Mouse (Mus musculus): ENCODE data around the gene 5330417C22Rik. TPM values are rescaled to one million over a fixed set of nuclear protein-coding genes. Genes with fewer than 3 reads are reported as not detected.

Gene 5330417C22Rik
- total and polyA plus RNA-seq, 2 experiments from 2014 or later: 10.7 to 17.3 TPM

DNA sequence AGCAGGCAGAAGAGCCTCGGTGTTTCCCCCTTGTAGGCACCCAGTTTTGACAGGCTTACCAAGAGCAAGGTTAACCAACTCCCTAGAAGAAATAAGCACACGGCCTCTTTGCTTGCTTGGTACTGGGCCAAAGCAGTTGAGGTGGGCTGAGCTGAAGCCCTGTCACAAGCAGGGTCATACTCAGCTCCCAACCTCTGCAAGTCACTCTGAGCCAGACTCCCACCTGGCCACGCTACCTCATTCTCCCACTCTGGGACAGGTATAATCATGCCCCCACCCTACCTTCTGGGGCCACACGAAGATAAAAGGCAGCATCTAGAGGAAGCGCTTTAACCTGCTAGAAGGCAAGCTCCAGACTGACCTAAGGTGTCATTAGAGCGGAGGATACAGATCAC is 110.7 kb downstream of the 5330417C22Rik start:
- WGBS: 63% methylated on average over 6 of the region's 6 CpGs
- DNase-seq (ENCODE audit: low spot score) (no peak), ATAC-seq (peak; percentile 27; the same call in 1 of the 2 replicates)
- Histone ChIP-seq H3K27ac (peak overlapping the region; percentile 60), H3K36me3 (ENCODE audit: insufficient read depth, low read length) (peaks cover 39% of the 10 kb centered on the region), H3K4me3 (ENCODE audit: low read length) (no peak overlapping the region), H3K27me3 (ENCODE audit: insufficient read depth, low read length) (no peaks in the 10 kb centered on the region), H3K9me3 (ENCODE audit: low read length) (no peaks in the 10 kb centered on the region), H3K9ac (replicated peaks; ENCODE audit: low read length) (no peak overlapping the region), H3K4me1 (ENCODE audit: insufficient read depth, low read length) (peaks cover 20% of the 10 kb centered on the region), H3K4me2 (ENCODE audit: low read depth, low read length) (no peak overlapping the region)
- no peak for TF ChIP-seq CTCF (IDR thresholded peaks at IDR 0.05; ENCODE audit: low read depth)

DNA sequence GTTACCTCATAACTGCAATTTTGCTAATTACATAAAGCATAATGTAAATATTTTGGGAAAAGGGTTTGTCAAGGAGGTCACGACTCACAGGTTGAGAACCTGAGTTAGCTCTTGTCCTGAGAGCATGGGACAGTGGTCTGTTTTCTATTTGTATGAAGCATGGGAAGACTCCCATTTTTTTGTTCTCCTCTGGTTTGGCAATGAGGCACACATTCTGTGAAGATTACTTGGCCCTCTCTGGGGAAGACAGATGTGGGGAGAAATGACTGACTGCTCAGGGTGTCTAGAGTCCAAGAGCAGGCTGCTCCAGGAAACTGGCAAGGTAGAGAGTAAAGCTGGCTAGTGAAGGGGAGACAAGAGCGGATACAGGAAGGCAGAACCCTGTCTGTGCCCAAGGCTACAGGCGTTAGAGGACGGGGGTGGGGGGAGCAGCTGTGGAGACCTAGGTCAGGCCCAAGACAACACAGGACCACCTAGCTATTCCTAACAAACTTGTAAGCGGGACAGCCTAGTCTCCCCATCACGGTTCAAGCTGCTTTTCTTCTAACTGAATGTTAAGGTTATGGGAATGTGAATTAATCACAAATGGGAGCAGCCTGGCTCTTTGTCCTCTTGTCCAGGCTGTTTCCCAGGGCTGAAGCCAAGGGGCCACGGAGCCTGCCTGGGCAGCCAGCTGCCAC is 111.3 kb downstream of the 5330417C22Rik start:
- Histone ChIP-seq H3K27me3 (ENCODE audit: insufficient read depth, low read length) (no peaks in the 10 kb centered on the region), H3K27ac (peak overlapping the region; percentile 60), H3K4me3 (ENCODE audit: low read length) (no peak overlapping the region), H3K9me3 (ENCODE audit: low read length) (no peaks in the 10 kb centered on the region), H3K4me2 (ENCODE audit: low read depth, low read length) (no peak overlapping the region), H3K4me1 (ENCODE audit: insufficient read depth, low read length) (peaks cover 20% of the 10 kb centered on the region), H3K9ac (replicated peaks; ENCODE audit: low read length) (no peak overlapping the region), H3K36me3 (ENCODE audit: insufficient read depth, low read length) (peaks cover 37% of the 10 kb centered on the region)
- WGBS: 40% methylated on average over 7 of the region's 7 CpGs
- peak; percentile 17; the same call in 1 of the 2 replicates for ATAC-seq
- peak; percentile 20 for DNase-seq (ENCODE audit: low spot score)
- no peak for TF ChIP-seq CTCF (IDR thresholded peaks at IDR 0.05; ENCODE audit: low read depth)

DNA sequence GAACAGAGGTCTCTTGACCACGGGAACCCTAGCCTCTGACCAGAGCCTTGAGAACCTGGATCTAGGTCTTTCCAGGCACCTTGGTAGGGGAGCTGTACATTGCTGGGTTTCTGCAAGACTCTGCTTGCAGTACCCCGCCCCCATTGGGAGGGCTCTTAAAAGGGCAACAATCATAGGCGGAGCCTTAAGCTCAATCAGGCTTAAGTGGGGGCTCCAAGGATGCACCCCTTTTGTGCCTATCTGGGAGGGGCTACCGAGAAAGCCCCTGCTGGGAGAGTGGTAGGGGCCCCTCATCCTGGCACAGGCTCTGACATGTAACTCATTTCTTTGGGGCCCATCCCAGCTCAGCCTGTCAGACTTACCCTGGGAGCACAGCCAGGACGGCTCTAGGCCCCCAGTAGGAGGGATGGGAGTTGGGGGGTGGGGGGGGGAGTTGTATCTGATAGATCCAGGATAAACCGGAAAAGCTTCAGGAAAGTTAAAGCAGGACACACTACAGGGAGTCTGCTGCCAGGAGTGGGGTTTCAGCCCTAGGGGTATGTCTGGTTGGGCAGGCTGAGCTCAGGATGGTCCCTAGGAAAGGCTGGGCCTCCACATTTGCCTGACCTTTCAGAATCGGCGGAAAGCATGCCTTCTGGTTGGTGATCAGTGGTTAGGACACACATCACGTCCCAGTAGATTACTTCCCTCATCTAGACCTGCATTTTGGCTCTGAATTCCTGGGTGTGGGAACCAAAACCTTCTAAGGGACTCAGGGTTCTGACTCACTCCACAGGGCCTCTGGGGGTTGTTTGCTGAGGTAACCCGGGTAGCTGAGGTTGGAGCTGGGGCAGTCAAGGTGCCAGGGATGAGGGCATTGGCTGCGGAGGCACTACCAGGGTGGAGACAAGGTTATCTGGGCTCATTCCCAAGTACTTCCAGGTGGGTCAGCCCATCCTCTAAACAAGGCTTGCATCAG is 112.2 kb downstream of the 5330417C22Rik start:
- peak overlapping the region; percentile 21; the same call in 1 of the 2 replicates for H3K9ac ChIP-seq (replicated peaks; ENCODE audit: low read length)
- H3K4me1 ChIP-seq (ENCODE audit: insufficient read depth, low read length): peaks cover 20% of the 10 kb centered on the region
- 17% methylated on average over 11 of the region's 11 CpGs for WGBS
- peak; percentile 83 for DNase-seq (ENCODE audit: low spot score)
- H3K27ac ChIP-seq: peak overlapping the region; percentile 51; the same call in 1 of the 2 replicates
- peak; percentile 78 for ATAC-seq
- peak overlapping the region; percentile 16; the same call in 1 of the 2 replicates for H3K4me3 ChIP-seq (ENCODE audit: low read length)
- H3K4me2 ChIP-seq (ENCODE audit: low read depth, low read length): peak overlapping the region; percentile 53
- H3K27me3 ChIP-seq (ENCODE audit: insufficient read depth, low read length): no peaks in the 10 kb centered on the region
- no peak for TF ChIP-seq CTCF (IDR thresholded peaks at IDR 0.05; ENCODE audit: low read depth)
- no peaks in the 10 kb centered on the region for H3K9me3 ChIP-seq (ENCODE audit: low read length)
- H3K36me3 ChIP-seq (ENCODE audit: insufficient read depth, low read length): peaks cover 32% of the 10 kb centered on the region

DNA sequence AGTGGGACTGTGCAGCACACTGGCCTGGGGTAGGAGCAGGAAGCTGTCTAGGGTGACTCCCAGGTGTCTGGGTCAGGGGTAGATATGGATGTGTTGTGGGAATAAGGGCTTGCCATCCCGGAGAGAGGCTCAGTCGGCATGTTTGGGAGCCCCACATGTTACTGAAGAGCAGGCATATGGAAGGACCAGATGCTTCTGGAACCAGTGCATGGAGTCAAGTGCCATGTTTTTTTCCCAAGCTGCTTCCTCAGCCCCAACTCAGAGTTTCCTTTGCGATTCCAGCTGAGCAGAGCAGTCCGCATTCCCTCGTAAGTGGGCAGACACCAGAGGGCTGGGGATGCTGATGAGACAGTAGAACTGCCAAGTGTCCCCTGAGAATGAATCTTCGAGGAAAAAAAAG is 113.3 kb downstream of the 5330417C22Rik start:
- 14% methylated on average over 6 of the region's 6 CpGs for WGBS
- Histone ChIP-seq H3K27ac (no peak overlapping the region), H3K27me3 (ENCODE audit: insufficient read depth, low read length) (no peaks in the 10 kb centered on the region), H3K9ac (replicated peaks; ENCODE audit: low read length) (peak overlapping the region; percentile 21; the same call in 1 of the 2 replicates), H3K4me1 (ENCODE audit: insufficient read depth, low read length) (peaks cover 20% of the 10 kb centered on the region), H3K4me2 (ENCODE audit: low read depth, low read length) (peak overlapping the region; percentile 53; the same call in 1 of the 2 replicates), H3K36me3 (ENCODE audit: insufficient read depth, low read length) (peaks cover 21% of the 10 kb centered on the region), H3K9me3 (ENCODE audit: low read length) (no peaks in the 10 kb centered on the region), H3K4me3 (ENCODE audit: low read length) (no peak overlapping the region)
- DNase-seq (ENCODE audit: low spot score) (peak; percentile 19), ATAC-seq (0 out of 2 replicates have a peak, but pooled peaks have one; percentile 6)
- no peak for TF ChIP-seq CTCF (IDR thresholded peaks at IDR 0.05; ENCODE audit: low read depth)

DNA sequence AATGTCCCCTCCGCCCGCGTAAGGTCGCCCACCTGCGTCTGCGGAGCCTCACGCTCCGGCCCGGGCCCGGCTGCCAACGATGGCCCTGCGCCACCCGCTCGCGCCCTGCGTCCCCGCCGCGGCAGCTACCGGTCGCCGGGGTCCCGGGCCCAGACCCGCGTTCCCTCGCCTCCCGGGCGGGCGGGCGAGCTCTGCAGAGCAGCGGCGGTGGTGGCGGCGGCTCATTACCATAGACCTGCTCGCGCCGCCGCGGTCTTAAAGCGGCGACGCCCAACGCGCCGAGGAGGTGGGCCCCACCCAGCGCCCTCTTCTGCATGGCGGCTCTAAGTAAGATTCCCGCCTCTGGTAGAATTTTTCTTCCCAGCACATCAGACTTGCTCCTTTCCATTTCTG is 120.5 kb downstream of the 5330417C22Rik start:
- Histone ChIP-seq H3K4me3 (ENCODE audit: low read length) (peak overlapping the region; percentile 73), H3K27ac (peak overlapping the region; percentile 92), H3K36me3 (ENCODE audit: insufficient read depth, low read length) (peaks cover 17% of the 10 kb centered on the region; the same call in 1 of the 2 replicates), H3K4me1 (ENCODE audit: insufficient read depth, low read length) (peaks cover 24% of the 10 kb centered on the region), H3K9me3 (ENCODE audit: low read length) (no peaks in the 10 kb centered on the region), H3K4me2 (ENCODE audit: low read depth, low read length) (peak overlapping the region; percentile 85), H3K27me3 (ENCODE audit: insufficient read depth, low read length) (no peaks in the 10 kb centered on the region), H3K9ac (replicated peaks; ENCODE audit: low read length) (peak overlapping the region; percentile 92)
- DNase-seq (ENCODE audit: low spot score): peak; percentile 95
- ATAC-seq: peak; percentile 82
- no peak for TF ChIP-seq CTCF (IDR thresholded peaks at IDR 0.05; ENCODE audit: low read depth)
- under 1% methylated on average over 40 of the region's 48 CpGs for WGBS

All from hindbrain, postnatal 0 days (tissue).